Mouse (Mus musculus) MEL (cell line): ENCODE measurements around the gene En2. TPM values are rescaled to one million over a fixed set of nuclear protein-coding genes. Genes with fewer than 3 reads are reported as not detected.

Experiments used
- DNase-seq: peaks from one replicate; pipeline ENCODE4 v3.0.0; 2011; ENCODE audit warnings: low read depth, low spot score
- H3K27ac ChIP-seq: 2 replicates; pipeline ENCODE4 v1.5.1; 2012; ENCODE audit warnings: low read depth, mild to moderate bottlenecking, control low read depth, low read length, moderate library complexity; ENCODE audit not compliant: control insufficient read depth
- H3K27me3 ChIP-seq, 2 experiments: fragments of 150-350 bp in 1 of 2; sonication (generic) in 1 of 2; 2 replicates each; pipeline ENCODE4 v1.6.1; 2012; ENCODE audit warnings: low read length in 2 of 2, mild to moderate bottlenecking in 2 of 2, improper control_type of control experiment in 1 of 2, moderate library complexity in 1 of 2; ENCODE audit not compliant: insufficient read depth in 2 of 2, control insufficient read depth in 1 of 2
- H3K36me3 ChIP-seq, 2 experiments: 2 replicates each; pipeline ENCODE4 v1.6.1; 2012 to 2014; ENCODE audit warnings: low read length in 2 of 2, improper control_type of control experiment in 1 of 2, inconsistent platforms in 1 of 2, mild to moderate bottlenecking in 1 of 2; ENCODE audit not compliant: insufficient read depth in 2 of 2, control insufficient read depth in 1 of 2
- H3K4me1 ChIP-seq, 2 experiments: fragments of 150-350 bp in 1 of 2; sonication (generic) in 1 of 2; 2 replicates each; pipeline ENCODE4 v1.6.1; 2012; ENCODE audit warnings: low read length in 2 of 2, improper control_type of control experiment in 1 of 2, mild to moderate bottlenecking in 1 of 2; ENCODE audit not compliant: insufficient read depth in 2 of 2, control insufficient read depth in 1 of 2
- H3K4me3 ChIP-seq, 2 experiments: fragments of 150-350 bp in 1 of 2; sonication (generic) in 1 of 2; 2 replicates each; pipeline ENCODE4 v1.5.1; 2012; ENCODE audit warnings: low read depth in 2 of 2, low read length in 2 of 2, mild to moderate bottlenecking in 2 of 2, moderate library complexity in 2 of 2, control low read depth in 1 of 2, improper control_type of control experiment in 1 of 2; ENCODE audit not compliant: control insufficient read depth in 1 of 2, insufficient read depth in 1 of 2
- H3K79me2 ChIP-seq: 2 replicates; pipeline ENCODE4 v1.6.1; 2012; ENCODE audit warnings: mild to moderate bottlenecking, low read length, moderate library complexity; ENCODE audit not compliant: control insufficient read depth, poor library complexity, insufficient read depth
- H3K9ac ChIP-seq: 2 replicates; pipeline ENCODE4 v1.6.1; 2012; ENCODE audit warnings: low read depth, mild to moderate bottlenecking, control low read depth, low read length, moderate library complexity; ENCODE audit not compliant: control insufficient read depth, poor library complexity, severe bottlenecking
- H3K9me3 ChIP-seq: fragments of 150-350 bp; sonication (generic); replicated peaks from 2 replicates; pipeline ENCODE4 v1.6.1; 2012; ENCODE audit warnings: mild to moderate bottlenecking, low read length, improper control_type of control experiment, moderate library complexity; ENCODE audit not compliant: insufficient read depth
- CTCF ChIP-seq, 3 experiments: IDR thresholded peaks in 2 of 3; conservative IDR thresholded peaks in 1 of 3; 2 replicates each; pipeline ENCODE4 v1.5.1; 2011 to 2012; ENCODE audit warnings: low read length in 3 of 3, low read depth in 2 of 3, mild to moderate bottlenecking in 2 of 3, improper control_type of control experiment in 1 of 3, inconsistent platforms in 1 of 3, mixed read lengths in 1 of 3, moderate library complexity in 1 of 3; ENCODE audit not compliant: control insufficient read depth in 1 of 3, insufficient read depth in 1 of 3, poor library complexity in 1 of 3, severe bottlenecking in 1 of 3
- ELF1 ChIP-seq: IDR thresholded peaks from 2 replicates; pipeline ENCODE4 v1.6.1; 2014; ENCODE audit warnings: low read depth, mild to moderate bottlenecking, inconsistent platforms, low read length, improper control_type of control experiment, moderate library complexity
- ETS1 ChIP-seq: IDR thresholded peaks from 2 replicates; pipeline ENCODE4 v1.6.1; 2012; ENCODE audit warnings: low read depth, mild to moderate bottlenecking, inconsistent platforms, low read length, improper control_type of control experiment, moderate library complexity
- GABPA ChIP-seq: IDR thresholded peaks from 2 replicates; pipeline ENCODE4 v1.6.1; 2012; ENCODE audit warnings: low read depth, mild to moderate bottlenecking, inconsistent platforms, low read length, improper control_type of control experiment, moderate library complexity
- GATA1 ChIP-seq: IDR thresholded peaks from 2 replicates; pipeline ENCODE4 v1.6.1; 2011; ENCODE audit warnings: low read depth, low read length, improper control_type of control experiment
- HCFC1 ChIP-seq: IDR thresholded peaks from 2 replicates; pipeline ENCODE4 v1.6.1; 2012; ENCODE audit warnings: low read depth, mild to moderate bottlenecking, inconsistent platforms, low read length, improper control_type of control experiment, moderate library complexity
- MAX ChIP-seq: IDR thresholded peaks from 2 replicates; pipeline ENCODE4 v1.6.1; 2011; ENCODE audit warnings: low read length, improper control_type of control experiment
- MAZ ChIP-seq: IDR thresholded peaks from 2 replicates; pipeline ENCODE4 v1.6.1; 2012; ENCODE audit warnings: low read depth, mild to moderate bottlenecking, inconsistent platforms, low read length, improper control_type of control experiment
- MEF2A ChIP-seq: IDR thresholded peaks from 2 replicates; pipeline ENCODE4 v1.6.1; 2014; ENCODE audit warnings: low read depth, mild to moderate bottlenecking, inconsistent platforms, low read length, improper control_type of control experiment; ENCODE audit not compliant: poor library complexity, insufficient replicate concordance, severe bottlenecking; ENCODE audit errors: extremely low read depth
- MXI1 ChIP-seq: IDR thresholded peaks from 2 replicates; pipeline ENCODE4 v1.6.1; 2011; ENCODE audit warnings: mild to moderate bottlenecking, low read depth, low read length, improper control_type of control experiment
- NRF1 ChIP-seq: IDR thresholded peaks from 2 replicates; pipeline ENCODE4 v1.6.1; 2014; ENCODE audit warnings: low read depth, mild to moderate bottlenecking, inconsistent platforms, low read length, improper control_type of control experiment, moderate library complexity; ENCODE audit not compliant: poor library complexity, insufficient read depth, severe bottlenecking
- POLR2A ChIP-seq, 2 experiments: IDR thresholded peaks; 2 replicates each; pipeline ENCODE4 v1.6.1; 2011 to 2012; ENCODE audit warnings: low read length in 2 of 2, mild to moderate bottlenecking in 2 of 2, control low read depth in 1 of 2, improper control_type of control experiment in 1 of 2, low read depth in 1 of 2, moderate library complexity in 1 of 2; ENCODE audit not compliant: control insufficient read depth in 1 of 2, insufficient read depth in 1 of 2, poor library complexity in 1 of 2
- RAD21 ChIP-seq: IDR thresholded peaks from 2 replicates; pipeline ENCODE4 v1.6.1; 2011; ENCODE audit warnings: mild to moderate bottlenecking, low read depth, low read length, improper control_type of control experiment
- SMC3 ChIP-seq: IDR thresholded peaks from 2 replicates; pipeline ENCODE4 v1.6.1; 2011; ENCODE audit warnings: low read depth, low read length, improper control_type of control experiment
- TBP ChIP-seq: IDR thresholded peaks from 2 replicates; pipeline ENCODE4 v1.8.0; 2011; ENCODE audit warnings: low read depth, low read length, improper control_type of control experiment
- ZKSCAN1 ChIP-seq: IDR thresholded peaks from 2 replicates; pipeline ENCODE4 v1.6.1; 2012; ENCODE audit warnings: low read depth, mild to moderate bottlenecking, inconsistent platforms, low read length, improper control_type of control experiment, moderate library complexity
- polyA plus RNA-seq, 2 experiments: library from polyadenylated mRNA; stranded (reverse) in 1 of 2; unstranded in 1 of 2; fragments of >175 nt in 1 of 2; fragments of >200 nt in 1 of 2; gene quantifications; 2 replicates each; pipeline versions ENCODE4 v1.2.1 to v1.2.4; 2012; ENCODE audit warnings: low replicate concordance in 2 of 2, low read depth in 1 of 2; ENCODE audit not compliant: insufficient read length in 2 of 2, insufficient read depth in 1 of 2, missing spikeins in 1 of 2
- total RNA-seq: library from RNA; depleted of rRNA; stranded (reverse); fragments of 300-350 nt; gene quantifications from 2 replicates; pipeline ENCODE4 v1.2.3, GENCODE M21; 2012

En2 gene
- total and polyA plus RNA-seq, 3 experiments = not detected

- no peak for TF ChIP-seq TBP
- no peak for TF ChIP-seq RAD21
- TF ChIP-seq ZKSCAN1 = no peak
- TF ChIP-seq ETS1 = no peak
- TF ChIP-seq MXI1 = no peak
- no peak for TF ChIP-seq ELF1
- TF ChIP-seq MAX = no peak
- TF ChIP-seq GATA1 = no peak
- no peak for TF ChIP-seq GABPA
- no peak for TF ChIP-seq NRF1
- no peak for TF ChIP-seq MAZ
- no peak for TF ChIP-seq SMC3
- TF ChIP-seq CTCF (IDR thresholded peaks at IDR 0.05 in 2 of 3, conservative IDR thresholded peaks at IDR 0.05 in 1 of 3; ENCODE audit: control insufficient read depth in 1 of 3, insufficient read depth in 1 of 3, low read depth in 2 of 3, low read length in 3 of 3, poor library complexity in 1 of 3, severe bottlenecking in 1 of 3) = no peak
- no peak for TF ChIP-seq POLR2A (IDR thresholded peaks at IDR 0.05; ENCODE audit: control insufficient read depth in 1 of 2, insufficient read depth in 1 of 2, low read depth in 1 of 2, low read length in 2 of 2, poor library complexity in 1 of 2)
- TF ChIP-seq HCFC1 = no peak
- TF ChIP-seq, all 39 proteins: peak for 0
- no peak overlapping the region for H3K4me3 ChIP-seq
- H3K27ac ChIP-seq = no peak overlapping the region
- H3K9ac ChIP-seq = no peak overlapping the region
- no peak for DNase-seq
- H3K79me2 ChIP-seq = no peaks in the 10 kb centered on the region
- H3K36me3 ChIP-seq = no peaks in the 10 kb centered on the region
- no peaks in the 10 kb centered on the region for H3K9me3 ChIP-seq
- no peaks in the 10 kb centered on the region for H3K27me3 ChIP-seq
- no peaks in the 10 kb centered on the region for H3K4me1 ChIP-seq
Measured at GRCm38 (mm10) chr5:28210591-28211550, 45.4 kb downstream of the En2 start.

DNA sequence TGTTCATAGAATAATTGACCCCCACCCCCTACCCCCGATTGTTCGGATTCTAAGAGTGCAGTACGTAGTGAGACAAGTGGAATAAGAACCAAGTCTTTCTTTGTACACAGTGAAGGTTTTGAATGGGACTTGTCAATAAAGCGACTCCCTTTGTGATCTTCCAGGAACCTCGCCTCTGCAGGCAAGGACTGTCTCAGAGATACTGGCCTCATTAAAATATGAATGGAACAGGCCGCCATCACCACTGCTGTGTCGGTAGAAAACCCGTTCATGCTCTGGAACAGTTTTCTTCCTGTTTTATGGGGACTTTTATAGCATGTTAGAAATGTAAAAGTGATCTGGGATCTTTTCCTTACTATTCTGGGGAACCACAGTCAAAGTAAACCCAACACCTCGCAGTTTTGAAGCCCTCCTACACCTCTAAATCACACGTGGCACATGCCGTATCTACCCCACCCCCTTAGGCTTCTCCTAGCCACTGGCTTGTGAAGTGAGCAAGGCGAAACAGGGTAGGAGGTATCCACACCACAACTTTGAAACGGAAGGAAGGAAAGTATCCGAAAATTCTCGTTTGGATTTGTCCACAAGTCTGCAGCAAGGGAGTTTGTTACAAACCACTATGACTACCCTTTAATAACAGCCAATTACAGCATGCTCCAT lies 46.3 kb downstream of the En2 start:
- Histone ChIP-seq H3K9ac (no peak overlapping the region), H3K4me1 (no peaks in the 10 kb centered on the region), H3K36me3 (no peaks in the 10 kb centered on the region), H3K27ac (no peak overlapping the region), H3K4me3 (no peak overlapping the region), H3K27me3 (no peaks in the 10 kb centered on the region), H3K9me3 (no peaks in the 10 kb centered on the region), H3K79me2 (no peaks in the 10 kb centered on the region)
- TF ChIP-seq MEF2A (no peak), GABPA (no peak)
- DNase-seq = no peak
